Mouse (Mus musculus): Measurements from ENCODE around the gene Exoc2.

Gene Exoc2

GRCm38 (mm10) chr13:30826511-30826910, 147.4 kb downstream of the Exoc2 start:
- no peak for DNase-seq (ENCODE audit: low read depth, low spot score)

GRCm38 (mm10) chr13:30824903-30825302, 149.0 kb downstream of the Exoc2 start:
- DNase-seq (ENCODE audit: low read depth, low spot score), result no peak

GRCm38 (mm10) chr13:30820555-30820954, 153.3 kb downstream of the Exoc2 start:
- DNase-seq (ENCODE audit: low read depth, low spot score), result no peak

GRCm38 (mm10) chr13:30819891-30820290, 154.0 kb downstream of the Exoc2 start:
- DNase-seq (ENCODE audit: low read depth, low spot score), result no peak

GRCm38 (mm10) chr13:30817436-30817835, 156.5 kb downstream of the Exoc2 start:
- DNase-seq (ENCODE audit: low read depth, low spot score), result no peak

- DNase-seq (ENCODE audit: low read depth, low spot score), result no peak
These were observed 159.6 kb downstream of the Exoc2 start for GRCm38 (mm10) chr13:30814256-30814655.

GRCm38 (mm10) chr13:30813464-30813863, 160.4 kb downstream of the Exoc2 start:
- no peak for DNase-seq (ENCODE audit: low read depth, low spot score)

GRCm38 (mm10) chr13:30809240-30809639, 164.7 kb downstream of the Exoc2 start:
- no peak for DNase-seq (ENCODE audit: low read depth, low spot score)

- DNase-seq (ENCODE audit: low read depth, low spot score), result no peak
These were observed 171.4 kb downstream of the Exoc2 start for GRCm38 (mm10) chr13:30802336-30802955.

- no peak for DNase-seq (ENCODE audit: low read depth, low spot score)
These were observed 172.0 kb downstream of the Exoc2 start for GRCm38 (mm10) chr13:30801886-30802285.

GRCm38 (mm10) chr13:30795960-30796359, 177.9 kb downstream of the Exoc2 start:
- DNase-seq (ENCODE audit: low read depth, low spot score), result no peak

- DNase-seq (ENCODE audit: low read depth, low spot score), result no peak
These were observed 180.3 kb downstream of the Exoc2 start for GRCm38 (mm10) chr13:30793616-30794015.

GRCm38 (mm10) chr13:30793196-30793595, 180.7 kb downstream of the Exoc2 start:
- no peak for DNase-seq (ENCODE audit: low read depth, low spot score)

- DNase-seq (ENCODE audit: low read depth, low spot score), result no peak
These were observed 181.2 kb downstream of the Exoc2 start for GRCm38 (mm10) chr13:30792741-30793140.

GRCm38 (mm10) chr13:30792308-30792707, 181.6 kb downstream of the Exoc2 start:
- no peak for DNase-seq (ENCODE audit: low read depth, low spot score)

GRCm38 (mm10) chr13:30790016-30790415, 183.9 kb downstream of the Exoc2 start:
- no peak for DNase-seq (ENCODE audit: low read depth, low spot score)

- no peak for DNase-seq (ENCODE audit: low read depth, low spot score)
These were observed 185.5 kb downstream of the Exoc2 start for GRCm38 (mm10) chr13:30788421-30788820.

- DNase-seq (ENCODE audit: low read depth, low spot score), result no peak
These were observed 185.9 kb downstream of the Exoc2 start for GRCm38 (mm10) chr13:30787960-30788359.

GRCm38 (mm10) chr13:30787556-30787955, 186.3 kb downstream of the Exoc2 start:
- DNase-seq (ENCODE audit: low read depth, low spot score), result peak; percentile 88

- no peak for DNase-seq (ENCODE audit: low read depth, low spot score)
These were observed 186.9 kb downstream of the Exoc2 start for GRCm38 (mm10) chr13:30787036-30787320.

GRCm38 (mm10) chr13:30786235-30787035, 187.5 kb downstream of the Exoc2 start:
- no peak for DNase-seq (ENCODE audit: low read depth, low spot score)

GRCm38 (mm10) chr13:30785423-30786040, 188.4 kb downstream of the Exoc2 start:
- DNase-seq (ENCODE audit: low read depth, low spot score), result no peak

GRCm38 (mm10) chr13:30782419-30782818, 191.5 kb downstream of the Exoc2 start:
- no peak for DNase-seq (ENCODE audit: low read depth, low spot score)

Measured in ZHBTc4 (cell line).